Mouse (Mus musculus) heart, embryonic 12.5 days (tissue): Measurements from ENCODE around the gene Uox. TPM values are rescaled to one million over a fixed set of nuclear protein-coding genes. Genes with fewer than 3 reads are reported as not detected.

Experiments used
- ATAC-seq: fragments of 200-750 bp; cut with Nextera tagmentation; 2 replicates; pipeline ENCODE4 v1.8.0; 2017; ENCODE audit warnings: moderate TSS enrichment, moderate library complexity; ENCODE audit not compliant: insufficient number of reproducible peaks, low FRiP score
- H3K27ac ChIP-seq: fragments of 300-500 bp; sonication (generic); 2 replicates; pipeline ENCODE4 v1.5.1; 2016; ENCODE audit warnings: mild to moderate bottlenecking, moderate library complexity; ENCODE audit not compliant: poor library complexity, severe bottlenecking
- H3K27me3 ChIP-seq: fragments of 300-500 bp; sonication (generic); replicated peaks from 2 replicates; pipeline ENCODE4 v1.6.1; 2016; ENCODE audit warnings: mild to moderate bottlenecking, moderate library complexity
- H3K36me3 ChIP-seq: fragments of 300-500 bp; sonication (generic); 2 replicates; pipeline ENCODE4 v1.6.1; 2016; ENCODE audit warnings: mild to moderate bottlenecking, moderate library complexity
- H3K4me1 ChIP-seq: fragments of 300-500 bp; sonication (generic); replicated peaks from 2 replicates; pipeline ENCODE4 v1.6.1; 2016; ENCODE audit warnings: mild to moderate bottlenecking
- H3K4me2 ChIP-seq: fragments of 300-500 bp; sonication (generic); 2 replicates; pipeline ENCODE4 v1.6.1; 2016; ENCODE audit warnings: mild to moderate bottlenecking, moderate library complexity
- H3K4me3 ChIP-seq: fragments of 300-500 bp; sonication (generic); 2 replicates; pipeline ENCODE4 v1.5.1; 2016; ENCODE audit warnings: mild to moderate bottlenecking
- H3K9ac ChIP-seq: fragments of 300-500 bp; sonication (generic); 2 replicates; pipeline ENCODE4 v1.6.1; 2016; ENCODE audit warnings: mild to moderate bottlenecking, moderate library complexity
- H3K9me3 ChIP-seq: fragments of 300-500 bp; sonication (generic); replicated peaks from 2 replicates; pipeline ENCODE4 v1.6.1; 2016; ENCODE audit warnings: mild to moderate bottlenecking, moderate library complexity
- WGBS: fragments of 180-500 bp; shearing (Covaris S2); methylation state at CpG from one replicate; pipeline ENCODE4 v1.1.7; 2016; 5-methylcytosine and 5-hydroxymethylcytosine counted together
- polyA plus RNA-seq: library from polyadenylated mRNA; unstranded; fragments of >200 nt; fragmentation: Nextera tagmentation; extraction: Ambion mirVana; gene quantifications from 2 replicates; pipeline ENCODE4 v1.2.1, GENCODE M21; 2016

Gene Uox
- polyA plus RNA-seq, 1 experiment from 2014 or later, result 0.08 TPM

GRCm38 (mm10) chr3:146586616-146587015, 16.4 kb downstream of the Uox start:
- WGBS, result 91% methylated on average over 14 of the region's 14 CpGs
- Histone ChIP-seq H3K4me3 (no peak overlapping the region), H3K9ac (no peak overlapping the region), H3K27ac (no peak overlapping the region), H3K9me3 (no peaks in the 10 kb centered on the region), H3K27me3 (no peaks in the 10 kb centered on the region), H3K36me3 (no peaks in the 10 kb centered on the region), H3K4me1 (peaks cover 12% of the 10 kb centered on the region), H3K4me2 (no peak overlapping the region)
- ATAC-seq, result no peak

DNA sequence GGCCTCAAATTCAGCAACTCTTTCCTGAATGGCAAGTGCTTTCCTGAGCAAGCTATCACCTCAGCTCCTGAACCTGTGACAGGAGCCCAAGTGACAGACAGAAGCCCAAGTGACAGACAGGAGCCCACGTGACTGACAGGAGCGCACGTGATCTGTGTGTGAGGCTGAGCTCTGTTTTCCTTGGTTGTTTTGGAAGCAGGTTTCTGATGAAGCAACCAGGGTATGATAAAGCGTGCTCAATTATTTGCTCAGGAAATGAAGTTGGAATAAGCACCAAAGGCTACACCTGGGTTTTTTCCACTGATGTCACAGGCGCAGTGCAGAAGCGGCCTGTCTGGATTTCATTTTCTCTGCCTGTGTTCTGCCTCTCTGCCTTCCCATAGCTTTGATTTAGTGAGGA, 19.3 kb downstream of the Uox start:
- no peaks in the 10 kb centered on the region for H3K9me3 ChIP-seq
- WGBS, result 63% methylated on average over 6 of the region's 6 CpGs
- no peak for ATAC-seq
- no peak overlapping the region for H3K4me3 ChIP-seq
- peaks cover 6% of the 10 kb centered on the region; the same call in 1 of the 2 replicates for H3K4me1 ChIP-seq
- H3K9ac ChIP-seq, result no peak overlapping the region
- no peaks in the 10 kb centered on the region for H3K36me3 ChIP-seq
- H3K27ac ChIP-seq, result no peak overlapping the region
- H3K4me2 ChIP-seq, result no peak overlapping the region
- no peaks in the 10 kb centered on the region for H3K27me3 ChIP-seq

DNA sequence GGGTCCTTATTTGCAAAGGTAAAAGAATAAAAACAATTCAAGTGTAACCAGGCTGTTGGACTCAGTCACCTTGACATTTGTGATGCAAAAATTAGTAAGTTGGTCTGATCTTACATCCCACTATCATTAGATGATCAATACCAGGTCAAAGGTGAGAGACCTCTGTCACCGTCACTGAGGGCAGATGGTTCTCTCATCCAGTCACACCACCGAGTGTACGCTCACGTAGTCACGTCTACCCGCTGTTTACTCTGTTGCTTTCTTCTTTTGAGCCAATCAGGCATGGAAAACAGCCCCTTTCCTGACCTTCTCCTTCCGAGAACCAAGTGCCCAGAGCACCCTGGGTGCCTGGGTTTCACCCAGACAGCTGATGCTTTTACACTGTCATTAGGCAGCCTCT, 20.9 kb downstream of the Uox start:
- Histone ChIP-seq H3K9me3 (no peaks in the 10 kb centered on the region), H3K4me1 (peaks cover 6% of the 10 kb centered on the region; the same call in 1 of the 2 replicates), H3K4me3 (no peak overlapping the region), H3K36me3 (no peaks in the 10 kb centered on the region), H3K9ac (no peak overlapping the region), H3K27me3 (no peaks in the 10 kb centered on the region), H3K27ac (no peak overlapping the region), H3K4me2 (no peak overlapping the region)
- 82% methylated on average over 7 of the region's 7 CpGs for WGBS
- ATAC-seq, result no peak

DNA sequence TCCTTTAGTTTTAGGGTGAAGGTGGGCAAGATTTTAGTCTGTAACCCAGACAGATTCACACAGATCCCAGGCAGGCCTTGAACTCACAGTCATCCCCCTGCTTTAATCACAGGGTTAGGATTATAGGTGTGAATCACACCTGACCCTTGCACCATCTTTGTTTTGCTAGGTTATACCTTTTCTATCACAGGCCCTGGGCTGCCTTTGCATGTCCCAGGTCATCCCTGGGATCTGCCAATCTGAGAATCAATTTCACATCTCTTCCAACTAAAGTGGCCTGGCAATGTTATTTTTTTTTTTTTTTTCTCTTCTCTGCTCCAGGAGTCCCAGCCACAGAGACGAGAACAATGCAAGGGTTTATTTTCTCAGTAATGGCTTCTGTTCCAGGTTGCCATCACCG, 21.4 kb downstream of the Uox start:
- H3K27ac ChIP-seq, result no peak overlapping the region
- ATAC-seq, result no peak
- H3K27me3 ChIP-seq, result no peaks in the 10 kb centered on the region
- H3K9me3 ChIP-seq, result no peaks in the 10 kb centered on the region
- no peak overlapping the region for H3K9ac ChIP-seq
- WGBS, result 70% methylated on average over 2 of the region's 2 CpGs
- no peak overlapping the region for H3K4me3 ChIP-seq
- H3K4me1 ChIP-seq, result peaks cover 6% of the 10 kb centered on the region; the same call in 1 of the 2 replicates
- H3K36me3 ChIP-seq, result no peaks in the 10 kb centered on the region
- H3K4me2 ChIP-seq, result no peak overlapping the region

- Histone ChIP-seq H3K4me1 (peaks cover 8% of the 10 kb centered on the region), H3K27ac (no peak overlapping the region), H3K27me3 (no peaks in the 10 kb centered on the region), H3K4me2 (no peak overlapping the region), H3K36me3 (no peaks in the 10 kb centered on the region), H3K9me3 (no peaks in the 10 kb centered on the region), H3K4me3 (no peak overlapping the region), H3K9ac (no peak overlapping the region)
- ATAC-seq, result no peak
- WGBS, result 65% methylated on average over 6 of the region's 6 CpGs
Measured at GRCm38 (mm10) chr3:146595440-146595839, 25.2 kb downstream of the Uox start.

DNA sequence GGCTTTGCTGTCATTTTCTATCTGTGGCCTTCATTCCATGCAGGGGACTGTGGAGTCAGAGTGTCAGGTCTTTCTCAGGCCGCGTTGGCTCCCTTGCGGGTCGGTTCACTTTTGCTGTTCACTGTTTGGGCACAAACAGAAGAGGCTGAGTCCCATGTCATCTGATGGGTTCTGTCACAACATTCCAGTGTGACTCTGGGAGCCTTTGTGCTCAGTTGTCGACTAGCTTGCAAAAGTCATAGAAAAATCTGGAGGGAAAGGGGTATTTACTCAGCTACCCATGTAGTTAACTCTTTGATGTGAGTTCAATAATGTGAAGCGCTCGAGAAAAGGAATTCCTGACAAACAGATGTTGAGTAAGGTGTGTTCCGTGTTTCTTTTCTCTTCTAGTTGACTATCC, 26.2 kb downstream of the Uox start:
- Histone ChIP-seq H3K9me3 (no peaks in the 10 kb centered on the region), H3K27me3 (no peaks in the 10 kb centered on the region), H3K9ac (no peak overlapping the region), H3K4me1 (peaks cover 18% of the 10 kb centered on the region), H3K27ac (no peak overlapping the region), H3K36me3 (no peaks in the 10 kb centered on the region), H3K4me2 (no peak overlapping the region), H3K4me3 (no peak overlapping the region)
- WGBS, result 82% methylated on average over 8 of the region's 8 CpGs
- no peak for ATAC-seq

DNA sequence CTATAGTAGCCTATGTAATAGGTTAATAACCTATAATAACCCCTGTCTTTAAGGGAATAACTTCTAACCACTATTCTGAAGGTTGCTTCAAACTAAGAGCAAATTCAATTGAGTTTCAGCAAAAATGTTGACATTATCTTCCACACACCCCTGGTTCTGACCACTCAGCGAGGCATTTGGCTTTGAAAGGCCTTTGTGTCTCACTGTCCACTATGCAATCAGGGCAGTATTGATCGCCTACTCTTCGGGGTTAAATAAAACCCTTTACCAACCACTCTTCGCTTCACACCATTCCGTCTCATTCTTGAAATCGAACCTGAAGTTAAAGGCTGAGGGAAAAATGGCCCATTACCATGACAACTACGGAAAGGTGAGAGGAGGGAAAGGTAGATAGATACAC, 26.6 kb downstream of the Uox start:
- Histone ChIP-seq H3K27me3 (no peaks in the 10 kb centered on the region), H3K9ac (no peak overlapping the region), H3K27ac (no peak overlapping the region), H3K4me3 (no peak overlapping the region), H3K4me1 (peaks cover 23% of the 10 kb centered on the region), H3K9me3 (no peaks in the 10 kb centered on the region), H3K4me2 (no peak overlapping the region), H3K36me3 (no peaks in the 10 kb centered on the region)
- no peak for ATAC-seq
- 85% methylated on average over 7 of the region's 7 CpGs for WGBS

DNA sequence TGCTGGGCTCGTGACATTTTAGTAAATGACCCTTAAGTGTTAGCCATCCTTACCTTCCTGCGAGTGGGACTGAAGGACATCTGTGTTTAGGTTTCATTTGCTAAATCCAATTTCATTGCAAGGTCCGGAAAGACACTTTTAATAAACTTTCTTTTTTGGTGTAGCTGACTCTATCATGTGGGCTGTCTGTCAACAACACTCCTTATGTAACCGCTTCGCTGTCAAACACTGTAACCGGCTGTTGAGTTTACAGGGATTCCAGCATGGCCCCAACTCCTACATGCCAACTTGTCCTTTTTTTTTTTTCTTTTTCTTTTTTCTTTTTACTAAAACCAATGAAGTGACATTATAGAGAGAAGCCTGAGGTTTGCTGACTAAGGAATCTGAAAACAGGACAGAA, 28.2 kb downstream of the Uox start:
- no peaks in the 10 kb centered on the region for H3K27me3 ChIP-seq
- no peak overlapping the region for H3K4me2 ChIP-seq
- no peak for ATAC-seq
- no peaks in the 10 kb centered on the region for H3K36me3 ChIP-seq
- no peak overlapping the region for H3K9ac ChIP-seq
- peaks cover 31% of the 10 kb centered on the region for H3K4me1 ChIP-seq
- H3K4me3 ChIP-seq, result no peak overlapping the region
- H3K9me3 ChIP-seq, result no peaks in the 10 kb centered on the region
- no peak overlapping the region for H3K27ac ChIP-seq
- WGBS, result 74% methylated on average over 6 of the region's 6 CpGs

DNA sequence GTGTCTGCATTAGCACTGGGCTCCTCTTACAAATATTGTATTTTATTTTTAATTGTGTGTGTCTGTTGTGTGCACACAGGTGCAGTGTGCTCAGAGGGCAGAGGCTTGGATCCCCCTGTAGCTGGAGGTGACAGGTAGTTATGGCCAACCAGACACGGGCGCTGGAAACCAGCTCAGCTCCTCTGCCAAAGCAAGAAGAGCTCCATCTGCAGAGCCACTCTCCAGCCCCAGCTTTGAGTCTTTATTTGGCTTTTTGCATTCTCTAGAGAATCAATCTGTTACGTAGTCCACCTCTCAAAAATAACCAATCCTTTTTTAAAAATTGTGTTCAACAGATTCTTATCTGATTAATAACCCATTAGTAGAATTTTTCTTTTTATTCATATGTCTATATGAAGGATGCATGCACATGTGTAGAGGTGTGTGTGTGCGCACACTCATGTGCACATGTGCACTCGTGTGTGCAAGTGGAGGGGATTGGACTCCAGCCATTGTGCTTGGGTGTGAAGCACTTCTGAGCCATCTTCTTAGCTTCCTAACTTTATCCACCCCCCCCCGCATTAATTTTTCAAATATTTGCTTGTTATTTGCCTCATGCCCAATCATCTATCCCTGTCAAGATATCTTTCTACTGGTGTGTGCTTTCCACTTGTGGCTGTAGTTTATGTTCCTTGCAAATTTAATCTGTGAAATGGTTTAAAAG, 29.1 kb downstream of the Uox start:
- 88% methylated on average over 6 of the region's 6 CpGs for WGBS
- no peak overlapping the region for H3K9ac ChIP-seq
- H3K4me2 ChIP-seq, result no peak overlapping the region
- no peak overlapping the region for H3K4me3 ChIP-seq
- H3K36me3 ChIP-seq, result no peaks in the 10 kb centered on the region
- H3K27me3 ChIP-seq, result no peaks in the 10 kb centered on the region
- H3K27ac ChIP-seq, result no peak overlapping the region
- peaks cover 36% of the 10 kb centered on the region for H3K4me1 ChIP-seq
- no peak for ATAC-seq
- no peaks in the 10 kb centered on the region for H3K9me3 ChIP-seq

DNA sequence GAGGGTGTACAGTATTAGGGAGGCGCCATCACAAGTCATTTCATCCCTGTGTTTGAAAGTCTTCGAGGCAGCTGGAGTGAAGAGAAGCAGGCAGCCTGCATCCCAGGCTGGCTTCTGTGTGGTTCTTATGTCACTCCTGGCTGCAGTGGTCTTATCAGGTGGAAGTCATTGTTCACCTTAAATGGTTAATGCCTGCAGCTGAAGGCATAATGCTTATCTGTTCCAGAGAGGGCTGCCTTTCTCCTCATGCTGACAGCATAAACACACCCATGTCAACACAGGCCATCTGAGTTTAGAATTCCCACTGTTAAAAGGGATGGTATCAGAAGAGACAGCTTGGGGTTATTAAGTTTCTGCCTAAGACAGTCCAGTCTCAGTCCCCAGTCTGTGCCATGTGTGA, 31.0 kb downstream of the Uox start:
- peak; percentile 54 for ATAC-seq
- H3K27me3 ChIP-seq, result no peaks in the 10 kb centered on the region
- H3K4me1 ChIP-seq, result peaks cover 43% of the 10 kb centered on the region
- H3K27ac ChIP-seq, result peak overlapping the region; percentile 56
- no peak overlapping the region for H3K9ac ChIP-seq
- H3K4me3 ChIP-seq, result no peak overlapping the region
- H3K9me3 ChIP-seq, result no peaks in the 10 kb centered on the region
- no peaks in the 10 kb centered on the region for H3K36me3 ChIP-seq
- H3K4me2 ChIP-seq, result peak overlapping the region; percentile 17; the same call in 1 of the 2 replicates
- whole genome bisulfite sequencing, result 23% methylated on average over 2 of the region's 2 CpGs

GRCm38 (mm10) chr3:146602531-146602930, 32.3 kb downstream of the Uox start:
- H3K9ac ChIP-seq, result no peak overlapping the region
- no peak overlapping the region for H3K4me3 ChIP-seq
- no peak overlapping the region for H3K4me2 ChIP-seq
- H3K27ac ChIP-seq, result no peak overlapping the region
- ATAC-seq, result no peak
- H3K36me3 ChIP-seq, result no peaks in the 10 kb centered on the region
- H3K4me1 ChIP-seq, result peaks cover 45% of the 10 kb centered on the region
- 83% methylated on average over 3 of the region's 3 CpGs for whole genome bisulfite sequencing
- no peaks in the 10 kb centered on the region for H3K27me3 ChIP-seq
- H3K9me3 ChIP-seq, result no peaks in the 10 kb centered on the region

DNA sequence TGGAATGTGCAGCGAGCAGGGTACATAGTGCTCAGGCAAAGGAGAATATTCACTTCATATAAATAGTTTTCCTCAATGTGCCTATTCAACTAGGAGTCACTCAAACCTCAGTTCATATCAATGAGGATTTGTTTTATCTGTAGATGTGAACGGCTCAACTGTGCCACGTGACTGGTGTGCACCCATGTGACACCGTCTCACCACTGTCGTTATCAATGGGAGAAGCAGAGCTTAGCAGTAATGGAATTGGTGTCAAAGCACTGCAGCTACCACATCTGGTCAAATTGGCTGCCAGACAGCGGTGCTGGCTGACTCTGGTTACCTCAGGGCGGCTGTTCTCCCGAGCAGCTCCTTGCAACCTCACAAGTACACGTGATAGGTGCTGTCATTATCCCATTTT, 34.4 kb downstream of the Uox start:
- Histone ChIP-seq H3K9me3 (no peaks in the 10 kb centered on the region), H3K36me3 (no peaks in the 10 kb centered on the region), H3K27me3 (no peaks in the 10 kb centered on the region), H3K27ac (no peak overlapping the region), H3K4me2 (no peak overlapping the region), H3K4me1 (peaks cover 44% of the 10 kb centered on the region), H3K4me3 (no peak overlapping the region), H3K9ac (no peak overlapping the region)
- 58% methylated on average over 9 of the region's 9 CpGs for WGBS
- no peak for ATAC-seq
